Mouse (Mus musculus) hindbrain, embryonic 10.5 days (tissue): ENCODE data around the gene Ddx23. TPM values are rescaled to one million over a fixed set of nuclear protein-coding genes. Genes with fewer than 3 reads are reported as not detected.

Source experiments
- DNase-seq: peaks from one replicate; pipeline ENCODE4 v3.0.0-alpha.2; 2017; ENCODE audit warnings: low spot score
- H3K27ac ChIP-seq: fragments of 300-500 bp; sonication (generic); 2 replicates; pipeline ENCODE4 v1.5.1; 2016; ENCODE audit warnings: mild to moderate bottlenecking, moderate library complexity
- H3K27me3 ChIP-seq: fragments of 300-500 bp; sonication (generic); 2 replicates; pipeline ENCODE4 v1.6.1; 2016; ENCODE audit warnings: mild to moderate bottlenecking; ENCODE audit not compliant: poor library complexity, insufficient read depth, severe bottlenecking
- H3K36me3 ChIP-seq: fragments of 300-500 bp; sonication (generic); 2 replicates; pipeline ENCODE4 v1.6.1; 2016; ENCODE audit warnings: mild to moderate bottlenecking, moderate library complexity
- H3K4me1 ChIP-seq: fragments of 300-500 bp; sonication (generic); replicated peaks from 2 replicates; pipeline ENCODE4 v1.6.1; 2016; ENCODE audit warnings: mild to moderate bottlenecking
- H3K4me3 ChIP-seq: fragments of 300-500 bp; sonication (generic); 2 replicates; pipeline ENCODE4 v1.5.1; 2016; ENCODE audit warnings: mild to moderate bottlenecking, moderate library complexity
- H3K9me3 ChIP-seq: fragments of 300-500 bp; sonication (generic); 2 replicates; pipeline ENCODE4 v1.6.1; 2016; ENCODE audit warnings: mild to moderate bottlenecking, moderate library complexity
- WGBS: fragments of 180-500 bp; shearing (Covaris S2); methylation state at CpG from one replicate; pipeline ENCODE4 v1.1.7; 2016; 5-methylcytosine and 5-hydroxymethylcytosine counted together
- polyA plus RNA-seq: library from polyadenylated mRNA; unstranded; fragments of >200 nt; fragmentation: Nextera tagmentation; extraction: Ambion mirVana; gene quantifications from 2 replicates; pipeline ENCODE4 v1.2.1, GENCODE M21; 2016

The Ddx23 gene
- polyA plus RNA-seq, 1 experiment from 2014 or later = 22.8 TPM

DNA sequence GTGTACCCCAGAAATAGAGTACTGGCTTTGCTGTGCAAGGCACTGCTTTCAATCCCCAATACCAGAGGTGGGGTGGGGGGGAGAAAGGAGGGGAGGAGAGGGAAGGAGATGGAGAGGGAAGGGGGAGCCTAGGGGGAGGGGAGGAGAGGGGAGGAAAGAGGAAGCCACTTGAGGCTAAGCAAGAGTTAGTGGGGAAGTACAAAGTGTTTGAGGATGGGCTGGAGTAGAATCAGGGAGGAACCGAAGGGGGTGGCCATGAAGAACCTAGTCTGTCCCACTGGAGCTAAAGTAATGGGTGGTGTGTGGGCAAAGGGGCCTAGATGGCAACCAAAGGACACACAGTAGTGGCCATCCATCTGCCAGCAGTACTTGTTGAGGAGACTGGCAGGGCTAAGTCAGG lies 21.1 kb upstream of the Ddx23 start:
- Histone ChIP-seq H3K4me1 (peaks cover 6% of the 10 kb centered on the region), H3K36me3 (no peaks in the 10 kb centered on the region), H3K27ac (no peak overlapping the region), H3K27me3 (peaks cover 22% of the 10 kb centered on the region), H3K9me3 (no peaks in the 10 kb centered on the region), H3K4me3 (no peak overlapping the region)
- WGBS = 86% methylated on average over 1 of the region's 1 CpGs
- DNase-seq = no peak

- 75% methylated on average over 10 of the region's 10 CpGs for WGBS
Measured at GRCm38 (mm10) chr15:98683177-98683576, 20.5 kb upstream of the Ddx23 start.

DNA sequence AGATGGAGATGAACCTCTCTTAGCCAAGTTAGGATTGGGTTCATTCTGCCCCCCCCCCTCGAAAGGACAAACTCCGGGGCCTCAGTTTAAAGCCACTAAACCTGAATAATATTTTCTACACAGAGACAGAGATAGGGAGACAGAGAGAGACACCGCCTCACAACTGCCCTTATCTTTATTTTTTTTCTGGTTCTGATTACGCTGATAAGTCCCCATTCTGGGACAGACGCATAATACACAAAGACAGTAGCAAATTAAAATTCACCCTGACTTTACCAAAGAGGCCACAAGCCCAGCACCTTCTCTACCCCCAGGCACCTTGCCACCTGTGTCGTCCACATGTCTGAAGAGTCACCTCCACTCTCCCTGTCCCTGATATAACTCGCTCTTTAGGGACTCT lies 18.9 kb upstream of the Ddx23 start:
- DNase-seq = no peak
- peaks cover 17% of the 10 kb centered on the region for H3K4me1 ChIP-seq
- no peaks in the 10 kb centered on the region for H3K9me3 ChIP-seq
- H3K36me3 ChIP-seq = no peaks in the 10 kb centered on the region
- H3K27ac ChIP-seq = no peak overlapping the region
- 80% methylated on average over 7 of the region's 7 CpGs for WGBS
- H3K4me3 ChIP-seq = no peak overlapping the region
- H3K27me3 ChIP-seq = peaks cover 40% of the 10 kb centered on the region

More at GRCm38 (mm10) chr15:98683177-98683576, 20.5 kb upstream of the Ddx23 start:
- Histone ChIP-seq H3K4me1 (peaks cover 2% of the 10 kb centered on the region), H3K36me3 (no peaks in the 10 kb centered on the region), H3K27me3 (peaks cover 28% of the 10 kb centered on the region), H3K9me3 (no peaks in the 10 kb centered on the region), H3K4me3 (no peak overlapping the region), H3K27ac (no peak overlapping the region)
- no peak for DNase-seq

GRCm38 (mm10) chr15:98680660-98681059 lies 18.0 kb upstream of the Ddx23 start:
- no peaks in the 10 kb centered on the region for H3K9me3 ChIP-seq
- H3K4me3 ChIP-seq = no peak overlapping the region
- DNase-seq = no peak
- WGBS = 90% methylated on average over 8 of the region's 8 CpGs
- H3K4me1 ChIP-seq = peaks cover 27% of the 10 kb centered on the region
- H3K36me3 ChIP-seq = no peaks in the 10 kb centered on the region
- H3K27me3 ChIP-seq = peaks cover 49% of the 10 kb centered on the region
- H3K27ac ChIP-seq = no peak overlapping the region

DNA sequence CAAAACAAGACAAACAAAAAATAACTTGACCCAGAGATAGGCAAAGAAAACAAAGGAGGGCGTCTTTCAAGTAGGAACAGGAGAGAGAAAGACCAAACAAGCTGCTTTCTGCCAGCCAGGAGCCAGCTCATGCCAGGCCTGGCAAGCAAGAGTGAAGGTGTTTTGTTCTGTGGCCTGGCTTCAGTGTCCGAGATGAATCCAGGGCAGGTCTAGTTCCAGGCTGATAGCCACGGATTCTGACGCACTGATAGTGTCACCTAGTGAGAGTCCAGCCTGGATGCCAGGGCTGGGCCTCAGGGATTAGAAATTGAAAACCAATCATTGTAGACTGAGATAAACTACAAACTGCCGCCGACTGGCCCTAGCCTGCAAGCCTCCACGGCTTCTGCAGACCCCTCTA lies 15.3 kb upstream of the Ddx23 start:
- Histone ChIP-seq H3K4me1 (peaks cover 48% of the 10 kb centered on the region), H3K27ac (peak overlapping the region; percentile 80; the same call in 1 of the 2 replicates), H3K36me3 (no peaks in the 10 kb centered on the region), H3K4me3 (no peak overlapping the region), H3K9me3 (no peaks in the 10 kb centered on the region), H3K27me3 (peaks cover 66% of the 10 kb centered on the region)
- WGBS = 72% methylated on average over 7 of the region's 7 CpGs
- DNase-seq = no peak

- peaks cover 48% of the 10 kb centered on the region for H3K4me1 ChIP-seq
- DNase-seq = peak; percentile 85
- peaks cover 68% of the 10 kb centered on the region for H3K27me3 ChIP-seq
- H3K36me3 ChIP-seq = peaks cover 5% of the 10 kb centered on the region; the same call in 1 of the 2 replicates
- peak within 1 kb of the TSS; percentile 80 for H3K27ac ChIP-seq
- H3K9me3 ChIP-seq = no peaks in the 10 kb centered on the region
- H3K4me3 ChIP-seq = peak within 1 kb of the TSS; percentile 64
- under 1% methylated on average over 37 of the region's 37 CpGs for WGBS
Measured at GRCm38 (mm10) chr15:98676940-98677728, 14.4 kb upstream of the Ddx23 start, which contains the start of gene Rnd1. Gene Rnd1, minus strand, starts transcription at chr15:98677461.

DNA sequence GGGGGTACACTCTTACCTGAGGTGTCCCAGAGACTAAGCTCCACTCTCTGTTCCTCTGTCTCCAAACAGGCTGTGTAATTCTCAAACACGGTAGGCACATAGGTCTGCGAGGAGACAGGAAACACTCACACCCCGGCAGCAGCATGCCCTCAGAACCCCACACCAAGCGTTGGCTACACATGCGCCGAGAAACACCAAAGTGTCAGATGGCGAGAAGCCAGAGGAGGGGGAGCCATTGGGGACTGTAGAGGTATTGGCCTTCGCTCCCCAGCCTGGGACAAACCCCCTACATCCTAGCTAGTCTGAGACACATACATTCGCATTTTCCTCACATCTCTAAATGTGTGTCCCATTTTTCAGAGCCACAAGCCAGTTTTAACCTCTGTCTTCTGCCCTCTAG lies 13.8 kb upstream of the Ddx23 start:
- WGBS = 5% methylated on average over 9 of the region's 9 CpGs
- peaks cover 5% of the 10 kb centered on the region; the same call in 1 of the 2 replicates for H3K36me3 ChIP-seq
- peaks cover 68% of the 10 kb centered on the region for H3K27me3 ChIP-seq
- H3K4me1 ChIP-seq = peaks cover 48% of the 10 kb centered on the region
- H3K9me3 ChIP-seq = no peaks in the 10 kb centered on the region
- DNase-seq = peak; percentile 20
- peak overlapping the region; percentile 80 for H3K27ac ChIP-seq
- H3K4me3 ChIP-seq = peak overlapping the region; percentile 64

DNA sequence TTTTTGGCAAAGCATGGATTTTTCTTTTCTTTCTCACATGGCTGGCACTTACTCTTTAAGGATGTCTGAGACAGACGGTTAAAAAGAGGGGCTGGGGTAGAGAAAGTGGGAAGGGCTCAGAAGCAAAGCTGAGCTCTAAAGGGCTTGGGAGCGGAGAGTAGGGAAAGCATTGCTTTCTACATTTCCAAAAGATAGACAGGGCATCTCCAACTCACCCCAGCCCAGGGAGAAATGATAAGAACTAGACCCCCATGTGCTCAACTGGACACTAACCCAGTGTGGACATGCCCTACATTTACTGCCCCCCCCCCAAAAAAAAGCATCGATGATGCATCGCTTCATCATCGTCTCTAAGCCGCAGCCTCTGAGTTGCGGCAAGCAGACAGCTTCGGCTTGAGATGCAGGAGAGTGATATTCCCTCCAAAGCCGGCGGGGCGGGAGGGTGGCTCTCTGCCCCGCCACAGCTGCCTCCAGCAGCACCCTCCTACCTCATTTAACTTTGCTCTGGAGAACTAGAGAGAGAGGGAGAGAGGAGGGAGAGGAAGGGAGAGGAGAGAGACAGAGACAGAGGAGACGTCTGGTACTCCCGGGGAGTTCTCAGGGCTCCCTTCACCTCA lies 13.0 kb upstream of the Ddx23 start:
- peak overlapping the region; percentile 64 for H3K4me3 ChIP-seq
- H3K9me3 ChIP-seq = no peaks in the 10 kb centered on the region
- H3K27me3 ChIP-seq = peaks cover 65% of the 10 kb centered on the region
- peak overlapping the region; percentile 80 for H3K27ac ChIP-seq
- 8% methylated on average over 14 of the region's 14 CpGs for WGBS
- peaks cover 6% of the 10 kb centered on the region for H3K36me3 ChIP-seq
- peaks cover 48% of the 10 kb centered on the region for H3K4me1 ChIP-seq
- peak; percentile 27 for DNase-seq

DNA sequence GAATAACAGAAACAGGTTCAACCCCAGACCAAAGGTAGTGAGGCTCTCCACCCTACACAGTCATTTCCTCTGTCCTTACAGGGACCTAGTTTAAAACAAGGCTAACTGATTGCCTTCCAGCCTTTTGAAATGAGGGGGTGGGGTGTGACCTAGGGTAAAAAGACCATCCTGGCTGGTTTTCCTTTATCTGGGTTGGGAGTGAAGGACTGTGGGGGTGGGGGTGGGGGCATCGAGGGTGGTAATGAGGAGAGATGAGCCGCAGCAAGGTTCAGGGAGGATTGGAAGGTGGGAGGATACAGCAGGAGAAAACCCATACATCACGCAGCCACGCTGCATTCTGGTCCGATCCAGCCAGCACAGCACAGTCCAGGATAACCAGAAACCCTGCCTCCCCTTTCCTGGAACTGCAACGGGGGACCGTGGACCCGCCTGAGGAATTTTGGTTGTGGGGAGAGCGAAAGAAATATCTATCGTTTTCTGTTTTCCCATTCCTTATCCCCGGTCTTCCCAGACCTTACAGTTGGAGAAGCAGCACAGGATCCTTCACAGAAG lies 12.4 kb upstream of the Ddx23 start:
- DNase-seq = peak; percentile 18
- H3K9me3 ChIP-seq = no peaks in the 10 kb centered on the region
- peak overlapping the region; percentile 64 for H3K4me3 ChIP-seq
- peak overlapping the region; percentile 80 for H3K27ac ChIP-seq
- 28% methylated on average over 11 of the region's 11 CpGs for WGBS
- H3K4me1 ChIP-seq = peaks cover 48% of the 10 kb centered on the region
- H3K36me3 ChIP-seq = peaks cover 13% of the 10 kb centered on the region
- peaks cover 65% of the 10 kb centered on the region for H3K27me3 ChIP-seq

- Histone ChIP-seq H3K27me3 (peaks cover 59% of the 10 kb centered on the region), H3K9me3 (no peaks in the 10 kb centered on the region), H3K4me3 (peak overlapping the region; percentile 64), H3K36me3 (peaks cover 17% of the 10 kb centered on the region), H3K4me1 (peaks cover 48% of the 10 kb centered on the region), H3K27ac (peak overlapping the region; percentile 80)
- WGBS = 30% methylated on average over 7 of the region's 7 CpGs
- DNase-seq = peak; percentile 48
Measured at GRCm38 (mm10) chr15:98674284-98674993, 11.7 kb upstream of the Ddx23 start.

DNA sequence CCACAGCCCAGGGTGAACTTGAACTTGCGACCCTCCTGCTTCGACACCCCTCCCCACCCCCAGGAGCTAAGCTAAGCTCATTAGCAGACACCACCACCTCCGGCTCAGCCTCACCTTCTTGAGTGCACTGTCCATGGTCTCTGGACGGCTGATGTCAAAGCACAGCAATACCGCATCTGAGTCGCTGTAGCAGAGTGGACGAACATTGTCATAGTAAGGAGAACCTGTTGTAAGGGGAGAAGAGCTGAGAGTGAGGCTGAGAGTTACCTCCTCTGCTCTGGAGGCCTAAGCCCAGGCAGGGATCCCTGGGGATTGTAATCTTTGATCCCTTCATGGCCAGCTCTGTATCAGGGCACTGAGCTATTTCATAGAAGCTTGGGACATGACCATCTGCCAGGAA lies 11.0 kb upstream of the Ddx23 start:
- peaks cover 54% of the 10 kb centered on the region for H3K27me3 ChIP-seq
- peaks cover 17% of the 10 kb centered on the region for H3K36me3 ChIP-seq
- peak overlapping the region; percentile 80 for H3K27ac ChIP-seq
- peaks cover 48% of the 10 kb centered on the region for H3K4me1 ChIP-seq
- WGBS = 89% methylated on average over 7 of the region's 7 CpGs
- no peak for DNase-seq
- H3K4me3 ChIP-seq = no peak overlapping the region
- H3K9me3 ChIP-seq = no peaks in the 10 kb centered on the region

- no peak for DNase-seq
- WGBS = 80% methylated on average over 4 of the region's 4 CpGs
Measured at GRCm38 (mm10) chr15:98672592-98672991, 9.9 kb upstream of the Ddx23 start.

More at GRCm38 (mm10) chr15:98672592-98672991, 9.9 kb upstream of the Ddx23 start:
- no peaks in the 10 kb centered on the region for H3K9me3 ChIP-seq
- H3K4me1 ChIP-seq = peaks cover 40% of the 10 kb centered on the region
- no peak overlapping the region for H3K4me3 ChIP-seq
- peaks cover 17% of the 10 kb centered on the region for H3K36me3 ChIP-seq
- H3K27ac ChIP-seq = no peak overlapping the region
- peaks cover 42% of the 10 kb centered on the region for H3K27me3 ChIP-seq
